Mouse (Mus musculus) CD4-positive, CD25-positive, alpha-beta regulatory T cell, adult 9 weeks (primary cell): ENCODE results near the gene Hs3st3b1. TPM values are rescaled to one million over a fixed set of nuclear protein-coding genes. Genes with fewer than 3 reads are reported as not detected.

Experiments used
- polyA plus RNA-seq: library from polyadenylated mRNA; unstranded; fragments of 100-300 nt; shearing (Covaris generic); gene quantifications from one replicate; pipeline ENCODE4 v1.2.1, GENCODE M21; 2017

Hs3st3b1 gene
- polyA plus RNA-seq, result 1.7 TPM

DNA sequence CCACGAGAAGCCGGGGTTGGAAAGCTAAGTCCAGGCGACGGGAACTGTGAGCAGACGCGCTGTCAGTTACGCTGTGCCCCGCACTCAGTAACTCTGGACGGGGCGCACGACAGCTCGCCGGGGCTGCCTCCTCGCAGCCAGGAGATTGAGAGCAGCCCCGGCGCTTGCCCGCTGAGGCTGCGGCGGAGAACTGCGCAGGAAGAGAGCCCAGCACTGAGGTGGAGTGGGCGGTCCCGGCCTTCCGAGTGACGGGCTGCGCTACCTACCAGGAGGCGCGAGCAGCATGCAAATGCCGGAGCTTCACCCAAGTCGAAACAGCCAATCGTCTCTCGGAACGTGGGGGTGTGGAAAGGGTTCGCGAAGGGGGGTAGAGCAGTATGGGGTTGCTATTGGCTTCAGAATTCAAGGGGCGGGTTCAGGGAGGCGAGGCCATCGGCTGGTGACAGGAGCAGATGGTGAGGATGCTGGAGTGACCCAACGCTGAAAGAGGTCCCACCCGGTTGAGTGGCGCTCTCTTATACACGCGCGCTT, at the start of gene Hs3st3b1:
Gene Hs3st3b1, minus strand, starts transcription at position 200 of the 531 bp plus-strand sequence.

Other genes with a start within 250 kb of the Hs3st3b1 start
- 28.9 TPM for gene Cox10, start 157.2 kb upstream of the Hs3st3b1 start, polyA plus RNA-seq